Comparison of ENCODE assay signal across 23 mouse cellular contexts in the genomic region with DNA sequence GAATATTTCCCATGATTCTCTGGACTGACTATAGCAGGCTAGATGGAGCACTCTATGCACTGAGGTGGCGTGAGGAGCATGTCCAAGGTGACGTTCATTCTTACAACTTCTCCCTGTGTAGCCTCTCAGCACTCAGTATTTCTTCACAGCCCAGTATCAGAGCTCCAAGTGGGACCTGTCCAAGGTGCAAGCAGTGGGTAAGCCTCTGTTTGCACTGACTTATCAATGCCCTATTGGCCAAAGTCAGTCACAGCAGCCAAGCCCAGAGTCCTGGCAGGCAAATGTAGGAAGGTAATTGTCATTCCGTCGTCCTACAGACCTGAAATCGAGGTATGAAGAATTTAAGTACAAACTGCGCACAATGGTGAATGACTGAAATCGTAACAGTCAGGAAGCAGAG.
"Had no signal": no experiment of that assay in that cellular context is flagged by ENCODE, and none has a peak within 500 bp of the region (broad histone marks: within the 10 kb centered on the region; RNA-seq: fewer than 3 reads in every experiment).

No protein-coding gene starts in this region.

- H3K4me2 ChIP-seq: kidney, embryonic 15.5 days; liver, embryonic 12.5 days; liver, embryonic 15.5 days; lung, embryonic 15.5 days; midbrain, embryonic 13.5 days; stomach, embryonic 15.5 days had no signal

- H3K9me3 ChIP-seq: kidney, embryonic 15.5 days; liver, embryonic 12.5 days; liver, embryonic 15.5 days; lung, embryonic 15.5 days; midbrain, embryonic 10.5 days; midbrain, embryonic 13.5 days; stomach, embryonic 15.5 days had no signal

- H3K4me1 ChIP-seq: liver, embryonic 12.5 days; liver, embryonic 15.5 days; midbrain, embryonic 13.5 days; stomach, embryonic 15.5 days had no signal

- H3K9ac ChIP-seq: kidney, embryonic 15.5 days; liver, embryonic 12.5 days; liver, embryonic 15.5 days; lung, embryonic 15.5 days; midbrain, embryonic 13.5 days; stomach, embryonic 15.5 days had no signal

- ATAC-seq: liver, embryonic 12.5 days; midbrain, embryonic 13.5 days; midbrain, embryonic 16.5 days had no signal

- H3K36me3 ChIP-seq: kidney, embryonic 15.5 days; liver, embryonic 12.5 days; liver, embryonic 15.5 days; lung, embryonic 15.5 days; midbrain, embryonic 10.5 days; midbrain, embryonic 13.5 days; stomach, embryonic 15.5 days had no signal

- DNase-seq: kidney, adult 2 months; kidney, postnatal 10 days; kidney, postnatal 36 days; layer of hippocampus, postnatal 36 days; lung, adult 18-20 months; lung, postnatal 10 days; lung, postnatal 36 days; retina, postnatal 1 day; right cerebral cortex, postnatal 25 days; spleen, adult 18-20 months; thymus, adult 18-20 months; thymus, postnatal 36 days had no signal

- H3K27ac ChIP-seq: kidney, embryonic 15.5 days; left cerebral cortex, adult 2 months; liver, embryonic 12.5 days; liver, embryonic 15.5 days; midbrain, embryonic 13.5 days; stomach, embryonic 15.5 days had no signal

- H3K4me3 ChIP-seq: kidney, embryonic 15.5 days; left cerebral cortex, adult 2 months; liver, embryonic 12.5 days; liver, embryonic 15.5 days; lung, embryonic 15.5 days; megakaryocyte, embryonic 14.5 days; midbrain, embryonic 10.5 days; midbrain, embryonic 13.5 days; myocyte; stomach, embryonic 15.5 days had no signal

- H3K27me3 ChIP-seq: midbrain, embryonic 13.5 days; stomach, embryonic 15.5 days had no signal
